Mouse (Mus musculus): Measurements from ENCODE around the gene Uhrf1bp1l. TPM values are rescaled to one million over a fixed set of nuclear protein-coding genes. Genes with fewer than 3 reads are reported as not detected.

Gene Uhrf1bp1l
- polyA plus RNA-seq, 1 experiment = 25.3 TPM

GRCm38 (mm10) chr10:89722247-89723195 is 22.3 kb upstream of the Uhrf1bp1l start:
- Histone ChIP-seq H3K4me3 (ENCODE audit: insufficient read depth, low read length) (no peak overlapping the region), H3K4me1 (ENCODE audit: control insufficient read depth, insufficient read depth, low read length) (no peaks in the 10 kb centered on the region), H3K27ac (ENCODE audit: insufficient read depth, low read depth, low read length) (no peak overlapping the region)
- TF ChIP-seq CTCF (IDR thresholded peaks at IDR 0.05; ENCODE audit: low read depth, low read length) (no peak), POLR2A (IDR thresholded peaks at IDR 0.05; ENCODE audit: borderline replicate concordance, low read depth, low read length) (no peak)

- no peak overlapping the region for H3K4me3 ChIP-seq (ENCODE audit: insufficient read depth, low read length)
- no peak overlapping the region for H3K27ac ChIP-seq (ENCODE audit: insufficient read depth, low read depth, low read length)
- peaks cover 5% of the 10 kb centered on the region; the same call in 1 of the 2 replicates for H3K4me1 ChIP-seq (ENCODE audit: control insufficient read depth, insufficient read depth, low read length)
- no peak for TF ChIP-seq POLR2A (IDR thresholded peaks at IDR 0.05; ENCODE audit: borderline replicate concordance, low read depth, low read length)
- no peak for TF ChIP-seq CTCF (IDR thresholded peaks at IDR 0.05; ENCODE audit: low read depth, low read length)
Measured at GRCm38 (mm10) chr10:89730386-89730785, 14.4 kb upstream of the Uhrf1bp1l start.

DNA sequence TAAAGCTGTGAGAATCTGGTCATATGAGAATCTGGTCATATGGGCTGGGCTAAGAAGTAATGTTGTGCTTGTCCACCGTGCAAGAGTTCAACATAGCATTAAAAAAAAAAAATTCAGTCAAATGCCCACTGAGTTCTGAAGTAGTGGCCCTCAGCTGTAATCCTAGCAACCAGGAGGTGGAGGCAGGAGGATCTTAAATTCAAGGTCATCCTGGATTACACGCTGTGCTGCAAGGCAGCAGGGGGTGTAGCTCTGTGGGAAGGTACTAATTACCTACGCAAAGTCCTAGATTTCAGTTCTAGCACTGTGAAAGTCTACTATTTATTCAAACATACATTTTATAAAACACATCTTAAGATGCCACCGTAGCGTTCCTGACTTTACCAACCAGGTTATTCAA is 13.4 kb upstream of the Uhrf1bp1l start:
- TF ChIP-seq POLR2A (IDR thresholded peaks at IDR 0.05; ENCODE audit: borderline replicate concordance, low read depth, low read length) = no peak
- peak overlapping the region; percentile 96 for H3K4me3 ChIP-seq (ENCODE audit: insufficient read depth, low read length)
- H3K27ac ChIP-seq (ENCODE audit: insufficient read depth, low read depth, low read length) = peak overlapping the region; percentile 62
- H3K4me1 ChIP-seq (ENCODE audit: control insufficient read depth, insufficient read depth, low read length) = peaks cover 5% of the 10 kb centered on the region; the same call in 1 of the 2 replicates

GRCm38 (mm10) chr10:89732001-89732794 is 12.6 kb upstream of the Uhrf1bp1l start, which contains the start of gene Actr6:
TSS of gene Actr6 (minus strand) at chr10:89732295.
- no peak for TF ChIP-seq CTCF (IDR thresholded peaks at IDR 0.05; ENCODE audit: low read depth, low read length)
- peak; percentile 57; the same call in 1 of the 2 replicates for TF ChIP-seq POLR2A (IDR thresholded peaks at IDR 0.05; ENCODE audit: borderline replicate concordance, low read depth, low read length)
- Histone ChIP-seq H3K27ac (ENCODE audit: insufficient read depth, low read depth, low read length) (peak within 1 kb of the TSS; percentile 62), H3K4me1 (ENCODE audit: control insufficient read depth, insufficient read depth, low read length) (peaks cover 5% of the 10 kb centered on the region; the same call in 1 of the 2 replicates)

GRCm38 (mm10) chr10:89737092-89737491 is 7.7 kb upstream of the Uhrf1bp1l start:
- no peak for TF ChIP-seq CTCF (IDR thresholded peaks at IDR 0.05; ENCODE audit: low read depth, low read length)
- TF ChIP-seq POLR2A (IDR thresholded peaks at IDR 0.05; ENCODE audit: borderline replicate concordance, low read depth, low read length) = no peak
- Histone ChIP-seq H3K27ac (ENCODE audit: insufficient read depth, low read depth, low read length) (no peak overlapping the region), H3K4me3 (ENCODE audit: insufficient read depth, low read length) (no peak overlapping the region), H3K4me1 (ENCODE audit: control insufficient read depth, insufficient read depth, low read length) (peaks cover 10% of the 10 kb centered on the region)

More at GRCm38 (mm10) chr10:89732001-89732794, 12.6 kb upstream of the Uhrf1bp1l start, which contains the start of gene Actr6:
- H3K4me3 ChIP-seq (ENCODE audit: insufficient read depth, low read length) = peak within 1 kb of the TSS; percentile 96

- Histone ChIP-seq H3K4me1 (ENCODE audit: control insufficient read depth, insufficient read depth, low read length) (peaks cover 10% of the 10 kb centered on the region), H3K4me3 (ENCODE audit: insufficient read depth, low read length) (no peak overlapping the region), H3K27ac (ENCODE audit: insufficient read depth, low read depth, low read length) (no peak overlapping the region)
- TF ChIP-seq POLR2A (IDR thresholded peaks at IDR 0.05; ENCODE audit: borderline replicate concordance, low read depth, low read length) (no peak), CTCF (IDR thresholded peaks at IDR 0.05; ENCODE audit: low read depth, low read length) (no peak)
Measured at GRCm38 (mm10) chr10:89737887-89738286, 6.9 kb upstream of the Uhrf1bp1l start.

- no peak overlapping the region for H3K4me3 ChIP-seq (ENCODE audit: insufficient read depth, low read length)
- H3K27ac ChIP-seq (ENCODE audit: insufficient read depth, low read depth, low read length) = no peak overlapping the region
- TF ChIP-seq POLR2A (IDR thresholded peaks at IDR 0.05; ENCODE audit: borderline replicate concordance, low read depth, low read length) (no peak), CTCF (IDR thresholded peaks at IDR 0.05; ENCODE audit: low read depth, low read length) (no peak)
- H3K4me1 ChIP-seq (ENCODE audit: control insufficient read depth, insufficient read depth, low read length) = peaks cover 10% of the 10 kb centered on the region
Measured at GRCm38 (mm10) chr10:89738395-89738794, 6.4 kb upstream of the Uhrf1bp1l start.

DNA sequence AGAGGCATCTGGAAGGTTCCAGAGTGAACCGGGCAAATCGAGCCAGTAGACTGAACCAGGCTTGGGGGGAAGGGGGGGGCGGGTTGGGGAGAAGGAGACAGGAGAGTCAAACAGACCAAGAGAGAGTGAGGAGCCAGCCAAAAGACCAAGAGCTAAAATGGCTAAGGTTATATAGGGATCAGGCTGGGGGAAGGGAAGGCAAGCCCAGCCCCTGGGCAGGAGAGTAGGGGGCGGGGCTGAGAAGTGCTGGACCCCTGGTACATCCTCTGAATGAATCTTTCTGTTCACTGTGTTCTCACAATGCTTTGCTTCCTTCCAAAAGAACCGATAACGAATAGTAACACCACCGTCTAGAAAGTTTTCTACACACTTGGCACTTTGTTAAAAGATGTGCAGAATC is 5.1 kb upstream of the Uhrf1bp1l start:
- TF ChIP-seq POLR2A (IDR thresholded peaks at IDR 0.05; ENCODE audit: borderline replicate concordance, low read depth, low read length) (no peak), CTCF (IDR thresholded peaks at IDR 0.05; ENCODE audit: low read depth, low read length) (no peak)
- H3K4me3 ChIP-seq (ENCODE audit: insufficient read depth, low read length) = no peak overlapping the region
- peaks cover 16% of the 10 kb centered on the region for H3K4me1 ChIP-seq (ENCODE audit: control insufficient read depth, insufficient read depth, low read length)
- no peak overlapping the region for H3K27ac ChIP-seq (ENCODE audit: insufficient read depth, low read depth, low read length)

DNA sequence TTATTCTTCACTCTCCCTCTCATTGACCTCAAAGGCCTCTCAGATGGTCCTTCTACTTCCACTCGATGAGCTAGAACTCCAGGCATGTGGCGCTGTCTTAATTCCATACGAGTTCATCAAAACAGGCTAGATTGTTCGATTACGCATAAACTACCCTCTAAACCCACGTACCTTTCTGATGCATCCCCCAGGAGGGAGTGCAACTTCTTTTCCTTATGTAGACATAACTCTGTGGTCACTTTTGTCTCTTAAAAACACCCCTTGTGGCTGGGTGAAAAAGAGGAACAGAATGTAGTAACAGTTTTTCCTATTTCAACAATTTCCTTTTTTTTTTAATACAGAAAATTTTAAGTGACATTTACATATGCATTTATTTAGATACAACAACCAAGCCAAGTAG is 3.8 kb upstream of the Uhrf1bp1l start:
- TF ChIP-seq POLR2A (IDR thresholded peaks at IDR 0.05; ENCODE audit: borderline replicate concordance, low read depth, low read length) (no peak), CTCF (IDR thresholded peaks at IDR 0.05; ENCODE audit: low read depth, low read length) (no peak)
- Histone ChIP-seq H3K4me1 (ENCODE audit: control insufficient read depth, insufficient read depth, low read length) (peaks cover 16% of the 10 kb centered on the region), H3K27ac (ENCODE audit: insufficient read depth, low read depth, low read length) (peak overlapping the region; percentile 72), H3K4me3 (ENCODE audit: insufficient read depth, low read length) (peak overlapping the region; percentile 27; the same call in 1 of the 2 replicates)
